Mouse (Mus musculus) cerebellum, adult 2 months (tissue): ENCODE measurements at regions not wholly inside any gene's neighbourhood (a gene's known extent, or its start where the extent isn't known, plus 50 kb on each side); places are given as distances from the start of the nearest gene placed in this dataset.

Experiments
- CTCF ChIP-seq: fragments of 200-500 bp; IDR thresholded peaks from 2 replicates; pipeline ENCODE4 v1.5.1; 2011; ENCODE audit warnings: low read depth, mild to moderate bottlenecking, control low read depth, low read length, moderate library complexity, borderline replicate concordance; ENCODE audit not compliant: insufficient read depth
- POLR2A ChIP-seq: fragments of 200-500 bp; IDR thresholded peaks from 2 replicates; pipeline ENCODE4 v1.6.1; 2011; ENCODE audit warnings: low read length, control low read depth, borderline replicate concordance; ENCODE audit not compliant: insufficient read depth

DNA sequence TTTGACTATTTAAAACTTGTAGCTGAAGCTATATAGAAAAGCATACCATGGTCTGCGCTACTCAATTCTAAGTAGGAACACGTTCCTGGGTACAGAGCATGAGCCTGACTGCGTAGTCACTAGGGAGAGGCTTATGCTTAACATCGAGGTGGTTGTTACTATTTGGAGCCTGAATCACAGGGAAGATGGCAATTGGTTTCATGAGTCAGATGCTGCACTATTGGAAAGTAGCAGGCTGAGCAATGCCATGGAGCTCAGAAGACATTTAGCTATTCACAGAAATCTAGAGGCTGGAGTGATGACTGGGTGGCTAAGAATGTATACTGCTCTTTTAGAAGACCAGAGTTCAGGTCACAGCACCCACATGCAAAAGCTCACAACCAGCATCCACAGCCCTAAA, 302.4 kb upstream of the Gcfc2 start:
- no peak for TF ChIP-seq POLR2A
- TF ChIP-seq CTCF: no peak
